8 mouse cellular contexts compared by ENCODE assay signal in genomic region chr6:88044234-88044576, GRCm38 (mm10). TPM values are rescaled to one million over a fixed set of nuclear protein-coding genes. Genes with fewer than 3 reads are reported as not detected.
DNase-seq lines count a peak whose midpoint lies in the region; ATAC-seq lines count a peak whose summit lies in the region.

No protein-coding gene starts in this region.

- H3K4me3 ChIP-seq in heart, embryonic 11.5 days (ENCODE audit: low read depth, low read length) = peak overlapping the region; percentile 97
- peak overlapping the region; percentile 88 for H3K4me3 ChIP-seq in erythroblast, embryonic 14.5 days (replicated peaks)
- peak overlapping the region; percentile 93 for H3K4me3 ChIP-seq in liver, embryonic 13.5 days (replicated peaks)

- no peak for DNase-seq in heart, adult 11 months
- no peak for DNase-seq in liver, embryonic 13.5 days
- peak; percentile 36 for DNase-seq in yolk sac, embryonic 10.5 days (ENCODE audit: low spot score)
- DNase-seq in adrenal gland, postnatal 10 days = no peak
- DNase-seq in right cerebral cortex, adult 18-20 months = no peak

- peaks cover 2% of the 10 kb centered on the region; the same call in 1 of the 2 replicates for H3K36me3 ChIP-seq in heart, embryonic 11.5 days (ENCODE audit: control insufficient read depth, insufficient read depth, low read length)
- H3K36me3 ChIP-seq in erythroblast, embryonic 14.5 days (ENCODE audit: control insufficient read depth) = peaks cover 32% of the 10 kb centered on the region
- peaks cover 12% of the 10 kb centered on the region for H3K36me3 ChIP-seq in liver, embryonic 13.5 days

- ATAC-seq in heart, embryonic 11.5 days (replicated peaks; ENCODE audit: insufficient number of reproducible peaks, low FRiP score, low TSS enrichment) = no peak
- peak; percentile 11 for ATAC-seq in CD4-positive, CD25-positive, alpha-beta regulatory T cell, adult 4 months
- no peak for ATAC-seq in liver, embryonic 13.5 days (ENCODE audit: low read depth)

- H3K9me3 ChIP-seq in heart, embryonic 11.5 days (replicated peaks; ENCODE audit: control insufficient read depth, low read length) = no peaks in the 10 kb centered on the region
- no peaks in the 10 kb centered on the region for H3K9me3 ChIP-seq in erythroblast, embryonic 14.5 days (ENCODE audit: control insufficient read depth, low read length)
- H3K9me3 ChIP-seq in liver, embryonic 13.5 days (replicated peaks) = no peaks in the 10 kb centered on the region

- H3K4me2 ChIP-seq in heart, embryonic 11.5 days = peak overlapping the region; percentile 97
- H3K4me2 ChIP-seq in liver, embryonic 13.5 days = peak overlapping the region; percentile 78

- WGBS in heart, embryonic 11.5 days (ENCODE audit: insufficient replicate concordance) = 3% methylated on average over 3 of the region's 3 CpGs
- whole genome bisulfite sequencing in liver, embryonic 13.5 days (ENCODE audit: insufficient replicate concordance) = 1% methylated on average over 3 of the region's 3 CpGs

- H3K27ac ChIP-seq in heart, embryonic 11.5 days (ENCODE audit: low read depth, low read length) = peak overlapping the region; percentile 87
- peak overlapping the region; percentile 85 for H3K27ac ChIP-seq in liver, embryonic 13.5 days

- H3K4me1 ChIP-seq in heart, embryonic 11.5 days (ENCODE audit: control insufficient read depth, insufficient read depth, low read length) = peaks cover 27% of the 10 kb centered on the region
- peaks cover 34% of the 10 kb centered on the region for H3K4me1 ChIP-seq in erythroblast, embryonic 14.5 days (ENCODE audit: control insufficient read depth)
- peaks cover 47% of the 10 kb centered on the region for H3K4me1 ChIP-seq in liver, embryonic 13.5 days (replicated peaks)

- peak overlapping the region; percentile 99 for H3K9ac ChIP-seq in heart, embryonic 11.5 days (ENCODE audit: low read depth, low read length)
- peak overlapping the region; percentile 90 for H3K9ac ChIP-seq in liver, embryonic 13.5 days

- H3K27me3 ChIP-seq in heart, embryonic 11.5 days (ENCODE audit: control insufficient read depth, insufficient read depth, low read length) = no peaks in the 10 kb centered on the region
- peaks cover 16% of the 10 kb centered on the region for H3K27me3 ChIP-seq in erythroblast, embryonic 14.5 days (ENCODE audit: control insufficient read depth)
- H3K27me3 ChIP-seq in liver, embryonic 13.5 days = peaks cover 8% of the 10 kb centered on the region; the same call in 1 of the 2 replicates

RNA-seq across cellular contexts. Expression of gene Rab7, which starts 0.9 kb away (rescaled TPM):
- polyA plus RNA-seq in heart, embryonic 11.5 days (2014; fragmentation: Nextera tagmentation; extraction: Ambion mirVana) = 227 and 245 TPM in 2 replicates
- polyA plus RNA-seq in CD4-positive, CD25-positive, alpha-beta regulatory T cell, adult 4 months (2017; shearing (Covaris generic)) = 100 to 1,000 TPM; 264 to 299 TPM
- 2.7 and 3.9 TPM in 2 replicates for polyA plus RNA-seq in erythroblast, embryonic 14.5 days (2012)
- 108 and 132 TPM in 2 replicates for polyA plus RNA-seq in liver, embryonic 13.5 days (2015; fragmentation: Nextera tagmentation; extraction: Ambion mirVana)
- total RNA-seq in adrenal gland, postnatal 10 days (2021) = 100 to 1,000 TPM; 249 to 262 TPM

RNA-seq across cellular contexts. Expression of gene Rpn1, which starts 40.1 kb away (rescaled TPM):
- 234 and 256 TPM in 2 replicates for polyA plus RNA-seq in heart, embryonic 11.5 days (2014; fragmentation: Nextera tagmentation; extraction: Ambion mirVana)
- 100 to 1,000 TPM; 108 to 117 TPM for polyA plus RNA-seq in CD4-positive, CD25-positive, alpha-beta regulatory T cell, adult 4 months (2017; shearing (Covaris generic))
- polyA plus RNA-seq in erythroblast, embryonic 14.5 days (2012) = 1.2 and 1.4 TPM in 2 replicates
- polyA plus RNA-seq in liver, embryonic 13.5 days (2015; fragmentation: Nextera tagmentation; extraction: Ambion mirVana) = 198 and 228 TPM in 2 replicates
- total RNA-seq in adrenal gland, postnatal 10 days (2021) = 100 to 1,000 TPM; 156 to 182 TPM

Comparison
In these comparisons a context has a peak if more than half of its experiments do, and no peak if none do; other contexts are left out.
1. RNA of gene Rab7, which starts 0.9 kb away (polyA plus RNA-seq): 264 to 299 TPM in CD4-positive, CD25-positive, alpha-beta regulatory T cell, adult 4 months, 227 to 245 TPM in heart, embryonic 11.5 days and 108 to 132 TPM in liver, embryonic 13.5 days; 2.7 to 3.9 TPM in erythroblast, embryonic 14.5 days; every median in the first group is over 10 times any median in the second.
2. RNA of gene Rpn1, which starts 40.1 kb away (polyA plus RNA-seq): 234 to 256 TPM in heart, embryonic 11.5 days, 198 to 228 TPM in liver, embryonic 13.5 days and 108 to 117 TPM in CD4-positive, CD25-positive, alpha-beta regulatory T cell, adult 4 months; 1.2 to 1.4 TPM in erythroblast, embryonic 14.5 days; every median in the first group is over 10 times any median in the second.
3. Peak in every context shown above with its lines, with median percentiles within 50 percentile points of each other: H3K4me3 ChIP-seq.